Mouse (Mus musculus) spleen, postnatal 0 days (tissue): ENCODE results near the gene Nxf3. TPM values are rescaled to one million over a fixed set of nuclear protein-coding genes. Genes with fewer than 3 reads are reported as not detected.

Experiments used
- polyA plus RNA-seq: library from polyadenylated mRNA; unstranded; fragments of >200 nt; fragmentation: Nextera tagmentation; extraction: Ambion mirVana; gene quantifications from 2 replicates; pipeline ENCODE4 v1.2.1, GENCODE M21; 2015

The Nxf3 gene
- 0.22 and 0.27 TPM in 2 replicates for polyA plus RNA-seq

GRCm38 (mm10) chrX:136085155-136085554 lies at the start of gene Nxf3:
Gene Nxf3 (minus strand): TSS chrX:136085255.

GRCm38 (mm10) chrX:136068020-136068419 lies 17.0 kb downstream of the Nxf3 start, which contains the start of gene Bex2:
Gene Bex2 (minus strand): TSS chrX:136068236.

DNA sequence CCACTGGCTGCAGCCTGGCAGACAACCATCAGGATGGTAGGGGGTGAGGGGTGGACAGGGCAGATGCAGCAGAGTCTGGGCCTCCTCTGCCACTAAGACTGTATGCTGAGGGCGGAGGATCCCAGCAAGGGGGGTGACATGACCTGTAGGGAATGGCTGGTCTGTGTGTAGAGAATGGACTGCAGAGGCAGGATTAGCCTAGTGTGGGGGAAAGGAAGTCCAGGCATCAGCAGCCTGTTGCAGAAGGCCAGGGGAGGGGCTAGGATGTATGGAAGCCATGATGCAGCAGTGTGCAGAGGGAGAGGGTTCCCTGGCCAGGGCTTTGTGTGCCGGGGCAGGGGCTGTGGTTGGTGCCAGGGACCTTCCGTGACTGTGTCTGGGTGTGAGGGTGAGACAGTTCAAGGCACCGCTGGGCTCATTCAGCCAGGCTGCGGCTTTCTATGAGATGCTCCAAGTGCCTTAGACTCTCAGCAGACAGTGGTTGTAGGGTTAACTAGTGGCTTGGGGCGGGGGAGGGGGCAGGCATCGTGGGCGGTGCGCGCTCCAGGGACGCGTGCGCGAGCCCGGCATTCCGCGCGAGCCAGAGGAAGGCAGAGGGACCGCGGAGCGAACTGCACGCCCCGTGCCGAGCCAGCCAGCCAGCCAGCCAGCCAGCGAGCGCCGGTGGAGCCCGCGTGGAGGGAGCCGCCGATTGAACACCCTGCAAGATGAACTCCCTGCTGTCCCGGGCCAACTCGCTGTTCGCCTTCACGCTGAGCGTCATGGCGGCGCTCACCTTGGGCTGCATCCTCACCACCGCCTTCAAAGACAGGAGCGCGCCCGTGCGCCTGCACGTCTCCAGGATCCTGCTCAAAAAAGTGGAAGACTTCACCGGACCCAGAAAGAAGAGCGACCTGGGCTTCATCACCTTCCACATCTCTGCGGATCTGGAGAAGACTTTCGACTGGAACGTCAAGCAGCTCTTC lies 52.0 kb downstream of the Nxf3 start, which contains the start of gene Arxes1:
Gene Arxes1, plus strand, starts transcription at position 569 of the 965 bp plus-strand sequence.

Other genes with a start within 250 kb of the Nxf3 start
- 2.6 and 3.5 TPM in 2 replicates for gene Gprasp2, start 246.2 kb downstream of the Nxf3 start, polyA plus RNA-seq
- gene Arxes2, start 91.4 kb downstream of the Nxf3 start, polyA plus RNA-seq, result 22.9 and 31.0 TPM in 2 replicates
- gene Arxes1, start 51.9 kb downstream of the Nxf3 start, polyA plus RNA-seq, result 10.1 and 12.9 TPM in 2 replicates
- 8.3 and 8.5 TPM in 2 replicates for gene Bex2, start 17.0 kb downstream of the Nxf3 start, polyA plus RNA-seq
- 73.2 and 98.4 TPM in 2 replicates for gene Bex4, start 53.7 kb upstream of the Nxf3 start, polyA plus RNA-seq
- 86.9 and 103 TPM in 2 replicates for gene Tceal8, start 87.1 kb upstream of the Nxf3 start, polyA plus RNA-seq
- 0.81 and 1.5 TPM in 2 replicates for gene Tceal5, start 118.6 kb upstream of the Nxf3 start, polyA plus RNA-seq
- gene Tceal7, start 129.5 kb upstream of the Nxf3 start, polyA plus RNA-seq, result 0.22 TPM in 1 of 2 replicates, not detected in the other
- gene Bex1, start 130.3 kb upstream of the Nxf3 start, polyA plus RNA-seq, result 2.7 and 3.8 TPM in 2 replicates
- gene Tceal9, start 159.8 kb upstream of the Nxf3 start, polyA plus RNA-seq, result 191 and 202 TPM in 2 replicates
- gene Bex3, start 185.0 kb upstream of the Nxf3 start, polyA plus RNA-seq, result 143 and 151 TPM in 2 replicates